Mouse (Mus musculus) lung, postnatal 36 days (tissue): ENCODE measurements around the gene H2afy.
"Not testable (repeated sequence)": the region's sequence is repeated elsewhere in the genome, so short reads cannot be mapped to it uniquely, and the experiment has no call there.

Source experiments
- DNase-seq: peaks from one replicate; pipeline ENCODE4 v3.0.0; 2022; ENCODE audit warnings: mixed read lengths

The H2afy gene

GRCm38 (mm10) chr13:56068517-56068916 lies 67.6 kb downstream of the H2afy start:
- DNase-seq: no peak

DNA sequence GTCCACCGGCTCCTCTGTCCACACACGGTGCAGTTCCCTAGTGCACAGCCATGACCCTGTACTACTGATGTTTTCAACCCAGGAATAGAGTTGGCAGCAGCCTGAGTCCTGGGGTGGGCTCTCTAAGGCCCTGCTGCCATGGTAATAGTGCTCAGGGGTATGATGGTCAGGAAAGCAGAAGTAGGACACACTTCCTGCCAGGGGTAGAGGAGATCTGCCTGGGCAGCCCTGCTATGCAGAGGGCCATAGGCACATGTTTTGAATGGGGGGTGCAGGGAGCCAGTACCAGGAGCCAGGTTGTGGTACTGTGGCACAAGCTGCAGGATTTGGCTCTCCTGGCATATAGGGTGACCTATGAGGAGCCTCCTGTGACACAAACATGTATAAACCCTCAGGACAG lies 69.3 kb downstream of the H2afy start:
- no peak for DNase-seq

DNA sequence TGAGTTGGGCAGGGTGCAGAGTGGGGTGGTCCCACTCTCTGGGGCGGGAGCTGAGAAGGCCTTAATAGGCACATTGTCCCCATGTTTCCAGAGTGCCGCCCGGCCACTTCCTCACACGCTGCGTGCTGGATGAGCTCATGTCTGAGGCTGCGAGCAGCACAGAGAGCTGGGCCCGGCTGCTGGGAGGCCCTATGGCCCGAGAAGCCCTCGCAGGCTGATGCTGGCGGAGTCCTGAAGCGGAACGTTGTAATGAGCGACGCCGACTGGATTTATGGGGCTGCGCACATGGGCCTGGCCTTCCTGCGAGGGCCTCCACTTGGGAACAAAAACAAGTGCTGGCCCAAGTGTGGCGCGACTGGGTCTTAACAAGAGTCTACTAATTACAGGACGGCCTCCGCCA lies 70.0 kb downstream of the H2afy start:
- no peak for DNase-seq

DNA sequence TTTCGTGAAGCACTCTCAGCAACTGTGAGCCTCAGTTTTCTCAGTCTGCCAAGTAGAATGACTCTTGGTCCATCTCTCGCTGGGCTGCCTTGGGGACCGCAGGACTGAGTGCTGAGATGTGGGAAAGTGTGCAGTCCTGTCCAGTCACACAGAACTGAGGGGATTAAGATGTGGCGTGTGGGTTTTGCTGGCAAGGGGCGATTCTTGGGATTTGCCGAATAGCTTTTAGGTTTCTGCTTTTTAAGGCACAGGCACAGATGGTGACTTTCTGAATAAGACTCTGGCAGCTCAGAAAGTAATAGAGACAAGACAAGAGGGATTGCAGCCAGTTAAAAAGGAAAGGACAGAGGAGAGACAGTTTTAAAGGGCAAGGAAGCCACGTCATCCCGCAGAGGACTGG lies 78.4 kb downstream of the H2afy start:
- DNase-seq: no peak

DNA sequence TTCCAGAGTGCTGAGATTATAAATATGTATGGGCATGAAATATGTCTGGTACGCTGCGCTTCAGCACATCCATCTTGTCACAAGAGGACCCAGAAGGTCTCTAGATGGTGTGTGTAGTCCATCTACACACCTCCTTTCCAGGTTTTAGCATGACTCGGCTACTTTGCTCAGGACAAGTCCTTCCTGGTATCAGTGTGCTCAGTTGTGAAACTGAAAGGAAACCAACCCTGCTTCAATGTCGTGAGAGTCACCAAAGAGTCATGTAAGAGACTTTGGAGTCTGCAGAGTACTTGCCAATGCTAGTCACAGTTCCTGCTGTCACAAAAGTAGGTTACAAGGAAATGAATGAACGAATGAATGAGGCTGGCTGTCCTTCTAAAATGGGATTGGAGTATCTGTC lies 80.4 kb downstream of the H2afy start:
- no peak for DNase-seq

- no peak for DNase-seq
Observed at GRCm38 (mm10) chr13:56054089-56054488, 82.1 kb downstream of the H2afy start.

- no peak for DNase-seq
Observed at GRCm38 (mm10) chr13:56052781-56053180, 83.4 kb downstream of the H2afy start.

GRCm38 (mm10) chr13:56050246-56050645 lies 85.9 kb downstream of the H2afy start:
- no peak for DNase-seq

- no peak for DNase-seq
Observed at GRCm38 (mm10) chr13:56042221-56042620, 93.9 kb downstream of the H2afy start.

GRCm38 (mm10) chr13:56040621-56041020 lies 95.5 kb downstream of the H2afy start:
- no peak for DNase-seq

DNA sequence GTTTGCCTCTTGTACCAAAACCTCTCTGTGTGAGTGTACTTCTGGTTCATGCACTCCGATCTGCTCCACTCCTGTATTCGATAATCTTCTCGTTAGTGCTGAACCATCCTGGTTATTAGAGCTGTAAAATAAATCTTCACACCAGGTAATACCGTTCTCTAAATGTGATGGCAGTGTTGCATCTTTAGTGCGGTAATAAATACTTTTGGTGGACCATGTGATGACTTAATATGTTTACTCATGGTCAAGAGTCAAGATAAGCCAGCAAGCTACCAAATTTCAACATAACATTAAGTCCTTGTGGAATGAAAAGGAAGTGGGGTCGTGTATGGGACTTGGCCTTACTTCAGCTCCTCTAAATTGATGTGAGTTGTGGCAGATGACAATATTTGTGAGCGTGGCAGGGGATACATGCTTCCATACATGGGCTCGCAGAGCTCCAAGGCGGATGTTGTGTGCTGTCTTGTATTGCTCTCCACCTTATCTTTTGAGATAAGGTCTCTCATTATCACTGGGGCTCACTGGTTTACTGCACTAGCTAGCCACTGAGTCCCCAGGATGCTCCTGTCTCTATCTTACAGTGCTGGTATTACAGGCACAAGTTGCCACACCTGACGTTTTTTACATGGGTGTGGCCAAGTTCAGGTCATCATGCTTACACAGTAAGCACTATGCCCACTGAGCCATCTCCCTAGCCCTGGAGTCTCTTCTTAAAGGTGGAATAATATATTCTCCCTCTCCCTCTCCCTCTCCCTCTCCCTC lies 96.4 kb downstream of the H2afy start:
- peak; percentile 18 for DNase-seq

DNA sequence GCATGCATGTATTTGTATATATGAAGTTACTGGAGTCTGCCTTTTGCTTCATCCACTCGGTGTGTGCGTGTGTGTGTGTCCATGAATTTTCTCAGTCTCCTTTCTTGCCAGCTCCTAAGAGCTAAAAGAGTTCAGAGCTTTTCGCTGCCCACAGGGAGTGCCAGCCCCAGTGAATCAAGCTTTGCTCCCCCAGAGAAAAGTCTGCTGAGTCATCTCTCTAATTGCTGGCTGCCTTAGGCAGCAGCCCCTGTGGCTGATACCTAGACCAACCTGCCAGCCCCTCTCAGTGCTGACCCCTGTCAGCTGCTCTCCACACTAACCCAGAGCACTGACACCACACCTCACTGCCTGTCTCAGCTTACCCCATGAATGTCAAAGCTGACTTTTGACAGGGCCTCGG lies 107.2 kb downstream of the H2afy start:
- no peak for DNase-seq

DNA sequence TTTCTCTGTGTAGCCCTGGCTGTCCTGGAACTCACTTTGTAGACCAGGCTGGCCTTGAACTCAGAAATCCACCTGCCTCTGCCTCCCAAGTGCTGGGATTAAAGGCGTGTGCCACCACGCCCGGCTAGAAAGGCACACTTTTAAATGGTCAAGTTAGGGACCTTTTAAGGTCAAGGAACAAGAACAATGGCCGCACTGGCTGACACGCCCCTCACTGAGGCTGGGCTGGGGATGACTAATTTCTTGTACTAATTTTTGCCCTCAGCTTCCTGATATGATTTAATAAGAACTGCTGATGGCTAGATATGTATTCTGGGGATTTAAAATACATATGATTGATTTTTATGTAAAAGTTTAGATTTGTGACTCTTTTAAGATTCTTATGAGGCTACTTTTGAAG lies 108.2 kb downstream of the H2afy start:
- not testable (repeated sequence) for DNase-seq

GRCm38 (mm10) chr13:56026623-56027022 lies 109.5 kb downstream of the H2afy start:
- DNase-seq: no peak

DNA sequence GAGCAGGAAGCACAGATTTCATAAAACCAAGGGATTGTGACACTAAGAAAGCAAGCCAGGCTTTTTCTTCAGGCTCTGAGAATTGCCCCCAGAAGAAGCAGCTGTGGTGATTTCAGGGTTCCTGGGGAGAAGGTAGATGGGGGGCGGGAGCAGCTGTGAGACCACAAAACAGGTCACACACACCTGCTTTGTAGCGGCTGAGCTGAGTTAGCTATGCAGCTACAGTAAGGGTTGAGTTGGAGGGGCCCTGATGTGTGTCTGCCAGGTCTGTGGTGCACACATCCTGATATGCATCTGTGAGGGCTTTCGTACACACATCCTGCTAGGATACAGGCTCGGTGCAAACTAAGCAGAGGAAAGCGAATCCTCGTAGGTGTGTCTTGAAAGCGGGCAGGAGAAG lies 110.1 kb downstream of the H2afy start:
- DNase-seq: no peak

DNA sequence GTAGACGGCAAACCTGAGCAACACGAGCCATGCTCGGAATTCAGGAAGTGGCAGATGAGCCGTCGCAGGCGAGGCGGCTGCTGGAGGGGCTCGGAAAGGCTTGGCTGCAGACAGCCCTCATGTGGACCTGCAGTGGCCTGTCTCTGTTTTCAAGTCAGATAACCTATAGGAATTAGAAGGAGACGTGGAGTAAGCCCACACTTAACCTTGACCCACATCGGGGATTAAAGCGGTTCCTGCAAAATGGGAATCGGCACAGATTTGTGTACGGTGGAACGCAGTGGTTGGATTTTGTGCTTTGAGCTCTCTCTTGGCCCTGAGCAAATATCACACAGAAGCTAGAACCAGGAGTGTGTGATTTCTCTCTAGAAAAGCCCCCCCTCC lies 111.1 kb downstream of the H2afy start:
- DNase-seq: no peak

GRCm38 (mm10) chr13:56024410-56025026 lies 111.6 kb downstream of the H2afy start:
- peak; percentile 6 for DNase-seq
